Mouse (Mus musculus): ENCODE results near the gene Nek5.

DNA sequence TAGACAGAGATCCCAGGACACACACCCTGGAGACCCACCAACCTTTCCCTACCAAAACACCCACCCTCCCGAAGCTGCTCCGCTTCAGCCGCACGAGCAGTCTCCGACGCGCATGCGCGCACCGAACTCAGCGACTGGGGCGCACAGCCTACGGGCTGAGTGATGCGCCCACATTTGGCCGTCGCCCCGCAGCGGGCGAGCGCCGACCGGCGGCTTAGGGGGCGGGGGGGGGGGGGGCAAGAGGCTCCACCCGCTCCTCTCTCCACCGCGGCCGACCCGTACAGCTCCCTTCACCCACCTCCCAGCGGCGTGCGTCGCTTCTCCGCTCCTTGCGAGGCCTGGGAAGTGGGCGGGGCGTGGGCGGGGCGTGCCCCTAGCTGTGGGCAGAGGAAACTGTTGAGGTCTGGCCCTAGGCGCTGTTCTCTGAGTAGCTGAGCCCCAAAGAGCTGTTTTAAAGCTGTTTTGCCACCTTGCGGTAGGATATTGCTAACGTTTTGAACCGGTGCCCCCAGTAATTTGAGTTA lies 41.3 kb upstream of the Nek5 start, which contains the start of gene Nek3:
- peak; percentile 59; the same call in 1 of the 2 replicates for TF ChIP-seq POLR2A (IDR thresholded peaks at IDR 0.05; ENCODE audit: extremely low read depth, insufficient read depth, low read length)
- TF ChIP-seq CTCF (IDR thresholded peaks at IDR 0.05; ENCODE audit: low read depth, low read length): peak; percentile 64
